Mouse (Mus musculus) kidney, embryonic 14.5 days (tissue): ENCODE results near the gene Galp. TPM values are rescaled to one million over a fixed set of nuclear protein-coding genes. Genes with fewer than 3 reads are reported as not detected.
"Not testable (repeated sequence)": the region's sequence is repeated elsewhere in the genome, so short reads cannot be mapped to it uniquely, and the experiment has no call there.

Source experiments
- ATAC-seq: fragments of 200-750 bp; cut with Nextera tagmentation; 2 replicates; pipeline ENCODE4 v1.8.0; 2017; ENCODE audit warnings: moderate number of reproducible peaks, mild to moderate bottlenecking, moderate TSS enrichment, moderate library complexity; ENCODE audit not compliant: low FRiP score, low TSS enrichment
- H3K27ac ChIP-seq: fragments of 300-500 bp; sonication (generic); 2 replicates; pipeline ENCODE4 v1.5.1; 2014; ENCODE audit warnings: low read depth, mild to moderate bottlenecking, low read length, moderate library complexity, mixed read lengths
- H3K27me3 ChIP-seq: fragments of 300-500 bp; sonication (generic); 2 replicates; pipeline ENCODE4 v1.6.1; 2014; ENCODE audit warnings: mild to moderate bottlenecking, low read length; ENCODE audit not compliant: control insufficient read depth, insufficient read depth
- H3K36me3 ChIP-seq: fragments of 300-500 bp; sonication (generic); 2 replicates; pipeline ENCODE4 v1.6.1; 2014; ENCODE audit warnings: low read length, mixed read lengths; ENCODE audit not compliant: control insufficient read depth, insufficient read depth
- H3K4me1 ChIP-seq: fragments of 300-500 bp; sonication (generic); 2 replicates; pipeline ENCODE4 v1.6.1; 2014; ENCODE audit warnings: low read length, mixed read lengths; ENCODE audit not compliant: control insufficient read depth, insufficient read depth
- H3K4me2 ChIP-seq: fragments of 300-500 bp; sonication (generic); replicated peaks from 2 replicates; pipeline ENCODE4 v1.6.1; 2014; ENCODE audit warnings: low read depth, mild to moderate bottlenecking, low read length
- H3K4me3 ChIP-seq: fragments of 300-500 bp; sonication (generic); 2 replicates; pipeline ENCODE4 v1.5.1; 2014; ENCODE audit warnings: mild to moderate bottlenecking, low read length
- H3K9ac ChIP-seq: fragments of 300-500 bp; sonication (generic); 2 replicates; pipeline ENCODE4 v1.6.1; 2014; ENCODE audit warnings: low read depth, mild to moderate bottlenecking, low read length, moderate library complexity
- H3K9me3 ChIP-seq: fragments of 300-500 bp; sonication (generic); 2 replicates; pipeline ENCODE4 v1.6.1; 2016; ENCODE audit warnings: low read length; ENCODE audit not compliant: control insufficient read depth
- WGBS: fragments of 180-500 bp; shearing (Covaris S2); extraction: QIAGEN DNeasy Blood & Tissue Kit; methylation state at CpG from one replicate; pipeline ENCODE4 v1.1.7; 2014; 5-methylcytosine and 5-hydroxymethylcytosine counted together
- polyA plus RNA-seq: library from polyadenylated mRNA; unstranded; fragments of >200 nt; fragmentation: Nextera tagmentation; extraction: Ambion mirVana; gene quantifications from 2 replicates; pipeline ENCODE4 v1.2.1, GENCODE M21; 2014

Galp gene
- polyA plus RNA-seq, 1 experiment from 2014 or later = not detected

- WGBS = under 1% methylated on average over 37 of the region's 37 CpGs
Observed at GRCm38 (mm10) chr7:6172006-6172649, 24.8 kb upstream of the Galp start, which contains the start of gene Zfp444. Gene Zfp444 (plus strand): TSS chr7:6172226.

GRCm38 (mm10) chr7:6172674-6173244, 24.1 kb upstream of the Galp start:
- Histone ChIP-seq H3K9me3 (no peaks in the 10 kb centered on the region), H3K4me1 (no peaks in the 10 kb centered on the region), H3K9ac (peak overlapping the region; percentile 78), H3K4me3 (peak overlapping the region; percentile 75), H3K36me3 (peaks cover 6% of the 10 kb centered on the region; the same call in 1 of the 2 replicates), H3K4me2 (peak overlapping the region; percentile 68), H3K27me3 (no peaks in the 10 kb centered on the region), H3K27ac (peak overlapping the region; percentile 47; the same call in 1 of the 2 replicates)
- WGBS = 1% methylated on average over 28 of the region's 28 CpGs
- ATAC-seq = peak; percentile 51

More at GRCm38 (mm10) chr7:6172006-6172649, 24.8 kb upstream of the Galp start, which contains the start of gene Zfp444:
- H3K9ac ChIP-seq = peak within 1 kb of the TSS; percentile 78
- peak; percentile 98 for ATAC-seq
- H3K4me3 ChIP-seq = peak within 1 kb of the TSS; percentile 75
- no peaks in the 10 kb centered on the region for H3K4me1 ChIP-seq
- H3K4me2 ChIP-seq = peak within 1 kb of the TSS; percentile 81
- H3K27me3 ChIP-seq = no peaks in the 10 kb centered on the region
- H3K36me3 ChIP-seq = peaks cover 4% of the 10 kb centered on the region; the same call in 1 of the 2 replicates
- peak within 1 kb of the TSS; percentile 76 for H3K27ac ChIP-seq
- H3K9me3 ChIP-seq = no peaks in the 10 kb centered on the region

- no peak overlapping the region for H3K9ac ChIP-seq
- no peaks in the 10 kb centered on the region for H3K27me3 ChIP-seq
- H3K9me3 ChIP-seq = no peaks in the 10 kb centered on the region
- H3K4me3 ChIP-seq = no peak overlapping the region
- H3K36me3 ChIP-seq = peaks cover 6% of the 10 kb centered on the region; the same call in 1 of the 2 replicates
- no peak for ATAC-seq
- no peak overlapping the region for H3K4me2 ChIP-seq
- WGBS = 90% methylated on average over 8 of the region's 8 CpGs
- H3K27ac ChIP-seq = no peak overlapping the region
- no peaks in the 10 kb centered on the region for H3K4me1 ChIP-seq
Observed at GRCm38 (mm10) chr7:6173872-6174271, 23.0 kb upstream of the Galp start.

GRCm38 (mm10) chr7:6174365-6174987, 22.4 kb upstream of the Galp start:
- H3K36me3 ChIP-seq, H3K4me2 ChIP-seq, H3K27me3 ChIP-seq, H3K9me3 ChIP-seq, ATAC-seq, H3K27ac ChIP-seq, H3K9ac ChIP-seq, H3K4me1 ChIP-seq, H3K4me3 ChIP-seq: not testable (repeated sequence)
- 80% methylated on average over 9 of the region's 9 CpGs for WGBS

GRCm38 (mm10) chr7:6179013-6179412, 17.9 kb upstream of the Galp start:
- Histone ChIP-seq H3K36me3 (peaks cover 11% of the 10 kb centered on the region; the same call in 1 of the 2 replicates), H3K4me3 (no peak overlapping the region), H3K27me3 (no peaks in the 10 kb centered on the region), H3K4me2 (no peak overlapping the region), H3K9ac (no peak overlapping the region), H3K9me3 (no peaks in the 10 kb centered on the region), H3K27ac (no peak overlapping the region), H3K4me1 (no peaks in the 10 kb centered on the region)
- no peak for ATAC-seq

- Histone ChIP-seq H3K27ac (no peak overlapping the region), H3K36me3 (peaks cover 26% of the 10 kb centered on the region)
Observed at GRCm38 (mm10) chr7:6182882-6183281, 14.0 kb upstream of the Galp start.

GRCm38 (mm10) chr7:6183802-6184201, 13.1 kb upstream of the Galp start:
- ATAC-seq = no peak
- H3K36me3 ChIP-seq = peaks cover 34% of the 10 kb centered on the region
- H3K4me2 ChIP-seq = no peak overlapping the region
- H3K27ac ChIP-seq = no peak overlapping the region
- no peaks in the 10 kb centered on the region for H3K9me3 ChIP-seq
- 91% methylated on average over 19 of the region's 19 CpGs for WGBS
- H3K9ac ChIP-seq = no peak overlapping the region
- H3K4me1 ChIP-seq = peaks cover 3% of the 10 kb centered on the region; the same call in 1 of the 2 replicates
- no peaks in the 10 kb centered on the region for H3K27me3 ChIP-seq
- no peak overlapping the region for H3K4me3 ChIP-seq

More at GRCm38 (mm10) chr7:6182882-6183281, 14.0 kb upstream of the Galp start:
- Histone ChIP-seq H3K9me3 (no peaks in the 10 kb centered on the region), H3K4me2 (no peak overlapping the region), H3K9ac (no peak overlapping the region), H3K27me3 (no peaks in the 10 kb centered on the region), H3K4me3 (no peak overlapping the region), H3K4me1 (peaks cover 3% of the 10 kb centered on the region; the same call in 1 of the 2 replicates)
- ATAC-seq = no peak

- no peaks in the 10 kb centered on the region for H3K9me3 ChIP-seq
- H3K27me3 ChIP-seq = no peaks in the 10 kb centered on the region
- peaks cover 3% of the 10 kb centered on the region; the same call in 1 of the 2 replicates for H3K4me1 ChIP-seq
- no peak for ATAC-seq
- no peak overlapping the region for H3K4me2 ChIP-seq
- 89% methylated on average over 8 of the region's 8 CpGs for WGBS
- no peak overlapping the region for H3K9ac ChIP-seq
- H3K36me3 ChIP-seq = peaks cover 39% of the 10 kb centered on the region
- H3K4me3 ChIP-seq = no peak overlapping the region
- no peak overlapping the region for H3K27ac ChIP-seq
Observed at GRCm38 (mm10) chr7:6184521-6184920, 12.4 kb upstream of the Galp start.

GRCm38 (mm10) chr7:6185391-6185790, 11.5 kb upstream of the Galp start:
- WGBS = 93% methylated on average over 1 of the region's 1 CpGs
- Histone ChIP-seq H3K9me3 (no peaks in the 10 kb centered on the region), H3K36me3 (peaks cover 42% of the 10 kb centered on the region), H3K27ac (no peak overlapping the region), H3K4me2 (no peak overlapping the region), H3K4me1 (peaks cover 3% of the 10 kb centered on the region; the same call in 1 of the 2 replicates), H3K9ac (no peak overlapping the region), H3K27me3 (no peaks in the 10 kb centered on the region), H3K4me3 (no peak overlapping the region)
- no peak for ATAC-seq
